Mouse (Mus musculus) adrenal gland, adult (tissue): ENCODE data around the gene Mtnr1b.

ENCODE experiments used
- DNase-seq, 2 experiments: peaks; one replicate each; pipeline ENCODE4 v3.0.0; 2022 to 2023; ENCODE audit warnings: low spot score in 1 of 2; ENCODE audit not compliant: inconsistent age in 2 of 2

The Mtnr1b gene

DNA sequence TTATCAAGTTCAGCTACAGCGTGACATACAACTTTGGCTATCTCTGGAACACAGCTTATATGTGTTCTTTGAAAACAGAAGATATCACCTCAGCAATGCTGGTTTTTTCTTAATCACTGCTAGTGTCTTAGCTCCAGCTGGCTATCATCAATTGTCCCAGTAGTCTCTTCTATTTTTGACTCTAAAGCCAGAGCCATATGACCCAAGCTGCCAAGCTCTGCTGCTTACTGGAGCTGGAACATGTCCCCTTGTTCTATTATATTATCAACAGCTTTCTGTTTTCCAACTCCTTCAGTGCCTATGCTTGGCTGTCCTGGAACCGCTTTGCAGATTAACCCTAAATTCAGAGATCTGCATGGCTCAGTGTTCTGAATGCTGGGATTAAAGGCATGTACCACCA lies 70.1 kb downstream of the Mtnr1b start:
- DNase-seq = no peak

- DNase-seq = no peak
Observed at GRCm38 (mm10) chr9:15802413-15803027, 71.8 kb downstream of the Mtnr1b start.

- no peak for DNase-seq
Observed at GRCm38 (mm10) chr9:15800402-15800801, 74.0 kb downstream of the Mtnr1b start.

GRCm38 (mm10) chr9:15794408-15794807 lies 79.9 kb downstream of the Mtnr1b start:
- no peak for DNase-seq

- no peak for DNase-seq
Observed at GRCm38 (mm10) chr9:15792076-15792475, 82.3 kb downstream of the Mtnr1b start.

GRCm38 (mm10) chr9:15786610-15787009 lies 87.7 kb downstream of the Mtnr1b start:
- no peak for DNase-seq

DNA sequence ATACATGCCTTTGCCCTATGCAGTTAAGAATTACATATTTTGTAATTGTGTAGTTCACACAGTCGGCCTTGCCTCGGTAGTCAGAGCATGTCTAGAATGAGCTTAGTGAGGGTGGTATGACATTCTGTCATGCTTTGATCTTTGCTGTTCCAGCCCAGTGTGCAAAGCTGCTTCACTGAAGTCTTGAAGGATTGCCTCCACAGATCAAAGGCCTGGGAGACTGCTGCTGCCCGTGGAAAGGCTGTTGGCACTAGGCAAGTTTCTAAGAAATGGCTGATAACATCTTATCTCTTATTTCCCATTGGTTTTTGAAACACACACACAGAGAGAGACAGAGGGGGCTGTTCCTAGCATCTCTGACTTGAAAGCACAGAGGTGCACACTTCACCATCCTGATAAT lies 88.2 kb downstream of the Mtnr1b start:
- peak; percentile 11 to 43 for DNase-seq

- DNase-seq = no peak
Observed at GRCm38 (mm10) chr9:15781936-15782335, 92.4 kb downstream of the Mtnr1b start.

DNA sequence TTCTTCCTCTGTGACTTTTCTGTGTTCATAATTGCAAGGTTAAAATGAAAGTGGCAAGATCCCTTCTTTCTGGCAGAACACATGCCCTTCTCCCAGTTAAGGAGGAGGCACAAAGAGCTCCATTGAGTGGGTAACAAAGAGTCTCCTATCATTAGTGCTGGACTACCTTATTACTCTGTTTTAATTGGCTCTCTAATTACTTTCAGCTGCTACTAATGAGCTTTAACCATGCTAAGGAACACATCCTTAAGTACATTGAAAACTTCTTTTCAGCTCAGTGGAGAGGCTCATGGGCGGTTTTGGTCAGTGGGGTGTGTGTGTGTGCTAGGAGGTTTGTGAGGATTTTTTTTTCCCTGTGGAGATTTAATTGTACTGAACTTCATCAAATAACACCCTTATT lies 99.4 kb downstream of the Mtnr1b start:
- DNase-seq = no peak
